In the genomic region with DNA sequence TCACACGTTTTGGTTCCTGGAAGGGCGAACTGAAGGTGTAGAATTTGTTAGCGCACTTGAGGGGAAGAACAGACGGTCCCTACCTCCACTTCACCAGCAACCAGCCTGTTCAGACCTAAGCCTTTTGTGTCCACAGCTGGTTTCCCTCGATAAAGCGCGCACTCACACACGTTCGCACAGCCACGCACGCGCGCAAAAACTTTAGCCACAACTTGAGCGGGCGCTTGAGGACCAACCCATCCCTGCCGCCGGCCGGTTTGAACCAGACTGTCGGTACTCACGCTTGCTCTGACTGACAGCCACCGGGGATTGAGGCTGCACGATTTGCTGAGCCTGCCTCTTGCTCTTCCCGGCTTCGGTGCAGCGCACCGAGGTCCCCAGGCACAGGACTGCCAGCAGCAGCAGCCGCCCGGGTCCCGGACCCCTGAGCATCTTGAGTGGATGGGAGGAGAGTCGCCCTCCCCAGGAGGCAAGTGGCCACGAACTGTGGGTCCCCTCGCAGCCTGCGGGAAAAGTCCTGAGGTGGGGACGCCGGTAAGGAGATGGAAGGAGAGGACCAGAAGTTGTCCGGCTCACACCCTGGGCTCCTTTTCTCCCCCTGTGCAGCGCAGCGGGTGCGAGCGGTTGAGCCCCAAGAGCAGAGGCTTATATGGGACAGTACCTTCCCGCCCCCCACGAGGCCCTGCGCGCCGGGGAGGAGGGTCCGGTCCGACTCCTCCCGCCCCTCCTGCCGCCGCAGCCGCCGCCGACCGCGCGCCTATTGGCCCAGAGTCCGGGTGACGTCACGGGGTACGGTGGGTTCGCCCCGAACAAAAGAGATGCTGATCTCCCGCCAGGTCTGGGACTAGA, we compare ENCODE assay signal across 8 mouse cellular contexts. TPM values are rescaled to one million over a fixed set of nuclear protein-coding genes. Genes with fewer than 3 reads are reported as not detected.
DNase-seq lines count a peak whose midpoint lies in the region; ATAC-seq and TF ChIP-seq lines count a peak whose summit lies in the region.

A gene (minus strand): TSS at position 650 of the 849 bp plus-strand sequence.

- peak within 1 kb of the TSS; percentile 71 for H3K4me3 ChIP-seq in forebrain, embryonic 11.5 days (ENCODE audit: low read depth, low read length)
- peak within 1 kb of the TSS; percentile 76 to 94 for H3K4me3 ChIP-seq in heart, embryonic 14.5 days (ENCODE audit: control insufficient read depth in 1 of 2, insufficient read depth in 1 of 2, low read depth in 1 of 2, low read length in 2 of 2)
- H3K4me3 ChIP-seq in liver, embryonic 13.5 days (replicated peaks) = peak within 1 kb of the TSS; percentile 62
- peak within 1 kb of the TSS; percentile 71 for H3K4me3 ChIP-seq in stomach, postnatal 0 days (ENCODE audit: low read depth, low read length)

- ATAC-seq in forebrain, embryonic 11.5 days (replicated peaks; ENCODE audit: low FRiP score) = peak; percentile 96
- peak; percentile 94 for ATAC-seq in heart, embryonic 14.5 days (ENCODE audit: insufficient number of reproducible peaks, insufficient read depth, low FRiP score, low read depth)
- ATAC-seq in liver, embryonic 13.5 days (ENCODE audit: low read depth) = peak; percentile 86
- ATAC-seq in stomach, postnatal 0 days (ENCODE audit: low FRiP score, low TSS enrichment) = peak; percentile 87

- H3K27me3 ChIP-seq in forebrain, embryonic 11.5 days (ENCODE audit: control insufficient read depth, insufficient read depth, low read length) = no peaks in the 10 kb centered on the region
- H3K27me3 ChIP-seq in heart, embryonic 14.5 days (ENCODE audit: control insufficient read depth, insufficient read depth, low read length) = no peaks in the 10 kb centered on the region
- H3K27me3 ChIP-seq in liver, embryonic 13.5 days = peaks cover 40% of the 10 kb centered on the region
- H3K27me3 ChIP-seq in stomach, postnatal 0 days (ENCODE audit: control insufficient read depth, insufficient read depth, low read length) = no peaks in the 10 kb centered on the region

- under 1% methylated on average over 63 of the region's 63 CpGs for WGBS in forebrain, embryonic 11.5 days
- under 1% methylated on average over 57 of the region's 63 CpGs for WGBS in heart, embryonic 14.5 days
- WGBS in liver, embryonic 13.5 days (ENCODE audit: insufficient replicate concordance) = 1% methylated on average over 63 of the region's 63 CpGs
- under 1% methylated on average over 63 of the region's 63 CpGs for WGBS in stomach, postnatal 0 days

- no peaks in the 10 kb centered on the region for H3K9me3 ChIP-seq in forebrain, embryonic 11.5 days (ENCODE audit: control insufficient read depth, low read length)
- H3K9me3 ChIP-seq in heart, embryonic 14.5 days (ENCODE audit: control insufficient read depth, low read length) = no peaks in the 10 kb centered on the region
- no peaks in the 10 kb centered on the region for H3K9me3 ChIP-seq in liver, embryonic 13.5 days (replicated peaks)
- no peaks in the 10 kb centered on the region for H3K9me3 ChIP-seq in stomach, postnatal 0 days (ENCODE audit: control insufficient read depth, low read length)

- H3K4me1 ChIP-seq in forebrain, embryonic 11.5 days (replicated peaks; ENCODE audit: control insufficient read depth, insufficient read depth, low read length) = no peaks in the 10 kb centered on the region; the same call in 1 of the 2 replicates
- peaks cover 5 to 7% of the 10 kb centered on the region in 2 experiments for H3K4me1 ChIP-seq in heart, embryonic 14.5 days (ENCODE audit: control insufficient read depth in 2 of 2, insufficient read depth in 2 of 2, low read length in 2 of 2)
- H3K4me1 ChIP-seq in liver, embryonic 13.5 days (replicated peaks) = peaks cover 17% of the 10 kb centered on the region; the same call in 1 of the 2 replicates
- no peaks in the 10 kb centered on the region; the same call in 1 of the 2 replicates for H3K4me1 ChIP-seq in stomach, postnatal 0 days (replicated peaks; ENCODE audit: control insufficient read depth, insufficient read depth)

- H3K27ac ChIP-seq in forebrain, embryonic 11.5 days (ENCODE audit: low read depth, low read length) = peak within 1 kb of the TSS; percentile 89
- peak within 1 kb of the TSS; percentile 90 to 93 for H3K27ac ChIP-seq in heart, embryonic 14.5 days (replicated peaks in 1 of 2; ENCODE audit: control insufficient read depth in 1 of 2, insufficient read depth in 1 of 2, low read depth in 2 of 2, low read length in 2 of 2)
- H3K27ac ChIP-seq in liver, embryonic 13.5 days = peak within 1 kb of the TSS; percentile 72
- peak within 1 kb of the TSS; percentile 91 for H3K27ac ChIP-seq in stomach, postnatal 0 days (replicated peaks)

- H3K9ac ChIP-seq in forebrain, embryonic 11.5 days (ENCODE audit: low read length) = peak within 1 kb of the TSS; percentile 87
- peak within 1 kb of the TSS; percentile 85 for H3K9ac ChIP-seq in heart, embryonic 14.5 days (ENCODE audit: low read length)
- peak within 1 kb of the TSS; percentile 64 for H3K9ac ChIP-seq in liver, embryonic 13.5 days
- peak within 1 kb of the TSS; percentile 82 for H3K9ac ChIP-seq in stomach, postnatal 0 days (ENCODE audit: low read length)

- peak within 1 kb of the TSS; percentile 85 for H3K4me2 ChIP-seq in forebrain, embryonic 11.5 days (ENCODE audit: low read depth, low read length, severe bottlenecking)
- peak within 1 kb of the TSS; percentile 85 for H3K4me2 ChIP-seq in heart, embryonic 14.5 days (ENCODE audit: low read length)
- peak within 1 kb of the TSS; percentile 71 for H3K4me2 ChIP-seq in liver, embryonic 13.5 days
- H3K4me2 ChIP-seq in stomach, postnatal 0 days (replicated peaks; ENCODE audit: low read depth) = peak within 1 kb of the TSS; percentile 88

- peak; percentile 37 for TF ChIP-seq CTCF in stomach, postnatal 0 days (IDR thresholded peaks at IDR 0.05; ENCODE audit: low read depth)

- no peak for TF ChIP-seq EP300 in stomach, postnatal 0 days (optimal IDR thresholded peaks at IDR 0.05)

- peak; percentile 18 to 40 for DNase-seq in spleen, adult 18-20 months
- DNase-seq in spleen, adult 12 weeks (ENCODE audit: low spot score) = no peak
- DNase-seq in forebrain, embryonic 11.5 days (ENCODE audit: low spot score) = peak; percentile 97
- peak; percentile 96 for DNase-seq in kidney, postnatal 10 days
- peak; percentile 60 for DNase-seq in liver, embryonic 13.5 days
- peak; percentile 5 to 21 for DNase-seq in natural killer cell, adult 2 months (ENCODE audit: low spot score in 2 of 2)
- peak; percentile 82 for DNase-seq in stomach, postnatal 0 days (ENCODE audit: low spot score)

- no peaks in the 10 kb centered on the region for H3K36me3 ChIP-seq in forebrain, embryonic 11.5 days (ENCODE audit: control insufficient read depth, insufficient read depth, low read length)
- peaks cover 33% of the 10 kb centered on the region for H3K36me3 ChIP-seq in heart, embryonic 14.5 days (ENCODE audit: control insufficient read depth, insufficient read depth, low read length)
- no peaks in the 10 kb centered on the region for H3K36me3 ChIP-seq in liver, embryonic 13.5 days
- no peaks in the 10 kb centered on the region for H3K36me3 ChIP-seq in stomach, postnatal 0 days (ENCODE audit: control insufficient read depth, insufficient read depth, low read length)

RNA-seq across cellular contexts. Expression of the gene that starts here (rescaled TPM):
- 110 and 120 TPM in 2 replicates for polyA plus RNA-seq in forebrain, embryonic 11.5 days (2014; fragmentation: Nextera tagmentation; extraction: Ambion mirVana)
- 215 and 242 TPM in 2 replicates for polyA plus RNA-seq in heart, embryonic 14.5 days (2014; fragmentation: Nextera tagmentation; extraction: Ambion mirVana)
- polyA plus RNA-seq in liver, embryonic 13.5 days (2015; fragmentation: Nextera tagmentation; extraction: Ambion mirVana) = 53.0 and 58.5 TPM in 2 replicates
- 65.1 and 74.2 TPM in 2 replicates for polyA plus RNA-seq in stomach, postnatal 0 days (2015; fragmentation: Nextera tagmentation; extraction: Ambion mirVana)
